Mouse (Mus musculus): ENCODE measurements around the gene Ces4a. TPM values are rescaled to one million over a fixed set of nuclear protein-coding genes. Genes with fewer than 3 reads are reported as not detected.
"Not testable (repeated sequence)": the region's sequence is repeated elsewhere in the genome, so short reads cannot be mapped to it uniquely, and the experiment has no call there.

The Ces4a gene
- polyA plus RNA-seq, 1 experiment = 0.07 TPM

- H3K4me3 ChIP-seq (replicated peaks; ENCODE audit: insufficient read depth, low read depth, low read length) = peak within 1 kb of the TSS; percentile 88
- TF ChIP-seq CTCF (IDR thresholded peaks at IDR 0.05; ENCODE audit: borderline replicate concordance, insufficient read depth, low read depth, low read length) = no peak
- peak; percentile 21; the same call in 1 of the 2 replicates for TF ChIP-seq POLR2A (IDR thresholded peaks at IDR 0.05; ENCODE audit: borderline replicate concordance, insufficient read depth, low read length)
- peak; percentile 89 to 91 for DNase-seq
- under 1% methylated on average over 62 of the region's 86 CpGs for WGBS
- no peaks in the 10 kb centered on the region for H3K27me3 ChIP-seq (ENCODE audit: control insufficient read depth, insufficient read depth, low read length)
- H3K27ac ChIP-seq (ENCODE audit: insufficient read depth, low read length) = peak within 1 kb of the TSS; percentile 24; the same call in 1 of the 2 replicates
- H3K4me1 ChIP-seq (ENCODE audit: control insufficient read depth, insufficient read depth, low read length) = no peaks in the 10 kb centered on the region
Measured at GRCm38 (mm10) chr8:105170381-105171115, 38.9 kb downstream of the Ces4a start, which contains the start of gene Cbfb. Gene Cbfb (plus strand): TSS chr8:105170674.

GRCm38 (mm10) chr8:105171116-105172002, 39.8 kb downstream of the Ces4a start:
- peak overlapping the region; percentile 88 for H3K4me3 ChIP-seq (replicated peaks; ENCODE audit: insufficient read depth, low read depth, low read length)
- no peak overlapping the region for H3K27ac ChIP-seq (ENCODE audit: insufficient read depth, low read length)
- TF ChIP-seq POLR2A (IDR thresholded peaks at IDR 0.05; ENCODE audit: borderline replicate concordance, insufficient read depth, low read length) (no peak), CTCF (IDR thresholded peaks at IDR 0.05; ENCODE audit: borderline replicate concordance, insufficient read depth, low read depth, low read length) (no peak)
- WGBS = 1% methylated on average over 74 of the region's 92 CpGs
- peak; percentile 51 to 61 for DNase-seq
- H3K4me1 ChIP-seq (ENCODE audit: control insufficient read depth, insufficient read depth, low read length) = no peaks in the 10 kb centered on the region
- no peaks in the 10 kb centered on the region for H3K27me3 ChIP-seq (ENCODE audit: control insufficient read depth, insufficient read depth, low read length)

- TF ChIP-seq CTCF (IDR thresholded peaks at IDR 0.05; ENCODE audit: borderline replicate concordance, insufficient read depth, low read depth, low read length) (no peak), POLR2A (IDR thresholded peaks at IDR 0.05; ENCODE audit: borderline replicate concordance, insufficient read depth, low read length) (no peak)
- Histone ChIP-seq H3K4me3 (replicated peaks; ENCODE audit: insufficient read depth, low read depth, low read length) (no peak overlapping the region), H3K27me3 (ENCODE audit: control insufficient read depth, insufficient read depth, low read length) (no peaks in the 10 kb centered on the region), H3K27ac (ENCODE audit: insufficient read depth, low read length) (no peak overlapping the region), H3K4me1 (ENCODE audit: control insufficient read depth, insufficient read depth, low read length) (no peaks in the 10 kb centered on the region)
- WGBS = 23% methylated on average over 6 of the region's 6 CpGs
- no peak for DNase-seq
Measured at GRCm38 (mm10) chr8:105172003-105172362, 40.4 kb downstream of the Ces4a start.

GRCm38 (mm10) chr8:105175287-105175686, 43.7 kb downstream of the Ces4a start:
- H3K4me1 ChIP-seq (ENCODE audit: control insufficient read depth, insufficient read depth, low read length); H3K4me3 ChIP-seq (replicated peaks; ENCODE audit: insufficient read depth, low read depth, low read length); H3K27ac ChIP-seq (ENCODE audit: insufficient read depth, low read length); H3K27me3 ChIP-seq (ENCODE audit: control insufficient read depth, insufficient read depth, low read length); DNase-seq: not testable (repeated sequence)
- WGBS = 99% methylated on average over 3 of the region's 3 CpGs

- Histone ChIP-seq H3K27me3 (ENCODE audit: control insufficient read depth, insufficient read depth, low read length) (no peaks in the 10 kb centered on the region), H3K4me3 (replicated peaks; ENCODE audit: insufficient read depth, low read depth, low read length) (no peak overlapping the region), H3K27ac (ENCODE audit: insufficient read depth, low read length) (no peak overlapping the region), H3K4me1 (ENCODE audit: control insufficient read depth, insufficient read depth, low read length) (no peaks in the 10 kb centered on the region)
- DNase-seq = no peak
- no peak for TF ChIP-seq POLR2A (IDR thresholded peaks at IDR 0.05; ENCODE audit: borderline replicate concordance, insufficient read depth, low read length)
- TF ChIP-seq CTCF (IDR thresholded peaks at IDR 0.05; ENCODE audit: borderline replicate concordance, insufficient read depth, low read depth, low read length) = no peak
- WGBS = 67% methylated on average over 6 of the region's 6 CpGs
Measured at GRCm38 (mm10) chr8:105178211-105178800, 46.7 kb downstream of the Ces4a start.

- Histone ChIP-seq H3K27me3 (ENCODE audit: control insufficient read depth, insufficient read depth, low read length) (no peaks in the 10 kb centered on the region), H3K27ac (ENCODE audit: insufficient read depth, low read length) (no peak overlapping the region), H3K4me1 (ENCODE audit: control insufficient read depth, insufficient read depth, low read length) (no peaks in the 10 kb centered on the region), H3K4me3 (replicated peaks; ENCODE audit: insufficient read depth, low read depth, low read length) (no peak overlapping the region)
- 79% methylated on average over 1 of the region's 1 CpGs for WGBS
- TF ChIP-seq POLR2A (IDR thresholded peaks at IDR 0.05; ENCODE audit: borderline replicate concordance, insufficient read depth, low read length) = no peak
- no peak for TF ChIP-seq CTCF (IDR thresholded peaks at IDR 0.05; ENCODE audit: borderline replicate concordance, insufficient read depth, low read depth, low read length)
- DNase-seq = no peak
Measured at GRCm38 (mm10) chr8:105182201-105182600, 50.6 kb downstream of the Ces4a start.

- no peak for TF ChIP-seq CTCF (IDR thresholded peaks at IDR 0.05; ENCODE audit: borderline replicate concordance, insufficient read depth, low read depth, low read length)
- Histone ChIP-seq H3K27me3 (ENCODE audit: control insufficient read depth, insufficient read depth, low read length) (no peaks in the 10 kb centered on the region), H3K27ac (ENCODE audit: insufficient read depth, low read length) (no peak overlapping the region), H3K4me1 (ENCODE audit: control insufficient read depth, insufficient read depth, low read length) (no peaks in the 10 kb centered on the region), H3K4me3 (replicated peaks; ENCODE audit: insufficient read depth, low read depth, low read length) (no peak overlapping the region)
- WGBS = 79% methylated on average over 1 of the region's 1 CpGs
- DNase-seq = no peak
Measured at GRCm38 (mm10) chr8:105186467-105187005, 54.9 kb downstream of the Ces4a start.
